Mouse (Mus musculus): ENCODE data around the gene Adad2. TPM values are rescaled to one million over a fixed set of nuclear protein-coding genes. Genes with fewer than 3 reads are reported as not detected.

Adad2 gene
- polyA plus RNA-seq, 1 experiment from 2014 or later, result 0.10 TPM

GRCm38 (mm10) chr8:119644429-119644960 is 31.9 kb downstream of the Adad2 start:
- H3K36me3 ChIP-seq, result no peaks in the 10 kb centered on the region
- WGBS, result 60% methylated on average over 17 of the region's 17 CpGs

GRCm38 (mm10) chr8:119644981-119645597 is 32.5 kb downstream of the Adad2 start:
- Histone ChIP-seq H3K4me3 (no peak overlapping the region), H3K4me1 (no peaks in the 10 kb centered on the region), H3K9me3 (no peaks in the 10 kb centered on the region), H3K27me3 (no peaks in the 10 kb centered on the region), H3K27ac (no peak overlapping the region), H3K4me2 (replicated peaks) (no peak overlapping the region), H3K9ac (no peak overlapping the region), H3K36me3 (no peaks in the 10 kb centered on the region)
- no peak for ATAC-seq (ENCODE audit: insufficient number of reproducible peaks, insufficient read depth, low FRiP score, low TSS enrichment)
- WGBS, result 61% methylated on average over 18 of the region's 18 CpGs

More at GRCm38 (mm10) chr8:119644429-119644960, 31.9 kb downstream of the Adad2 start:
- no peak overlapping the region for H3K4me2 ChIP-seq (replicated peaks)
- H3K9me3 ChIP-seq, result no peaks in the 10 kb centered on the region
- H3K27me3 ChIP-seq, result no peaks in the 10 kb centered on the region
- no peak overlapping the region for H3K27ac ChIP-seq
- H3K4me1 ChIP-seq, result no peaks in the 10 kb centered on the region
- no peak for ATAC-seq (ENCODE audit: insufficient number of reproducible peaks, insufficient read depth, low FRiP score, low TSS enrichment)
- no peak overlapping the region for H3K4me3 ChIP-seq
- no peak overlapping the region for H3K9ac ChIP-seq

- Histone ChIP-seq H3K9me3 (no peaks in the 10 kb centered on the region), H3K27ac (no peak overlapping the region), H3K9ac (no peak overlapping the region), H3K36me3 (no peaks in the 10 kb centered on the region), H3K4me1 (0 out of 2 replicates have a peak, but pooled peaks cover under 1% of the 10 kb centered on the region), H3K4me2 (replicated peaks) (no peak overlapping the region), H3K4me3 (no peak overlapping the region), H3K27me3 (no peaks in the 10 kb centered on the region)
- ATAC-seq (ENCODE audit: insufficient number of reproducible peaks, insufficient read depth, low FRiP score, low TSS enrichment), result no peak
- WGBS, result 75% methylated on average over 3 of the region's 3 CpGs
Measured at GRCm38 (mm10) chr8:119646197-119646596, 33.6 kb downstream of the Adad2 start.

GRCm38 (mm10) chr8:119646846-119647245 is 34.3 kb downstream of the Adad2 start:
- Histone ChIP-seq H3K4me1 (0 out of 2 replicates have a peak, but pooled peaks cover 4% of the 10 kb centered on the region), H3K9ac (no peak overlapping the region), H3K27me3 (no peaks in the 10 kb centered on the region), H3K4me3 (no peak overlapping the region), H3K27ac (no peak overlapping the region), H3K36me3 (no peaks in the 10 kb centered on the region), H3K4me2 (replicated peaks) (no peak overlapping the region), H3K9me3 (no peaks in the 10 kb centered on the region)
- ATAC-seq (ENCODE audit: insufficient number of reproducible peaks, insufficient read depth, low FRiP score, low TSS enrichment), result no peak
- 85% methylated on average over 7 of the region's 7 CpGs for WGBS

- H3K27ac ChIP-seq, result no peak overlapping the region
- H3K9me3 ChIP-seq, result no peaks in the 10 kb centered on the region
- WGBS, result 13% methylated on average over 2 of the region's 2 CpGs
- peak; percentile 59; the same call in 1 of the 2 replicates for ATAC-seq (ENCODE audit: insufficient number of reproducible peaks, insufficient read depth, low FRiP score, low TSS enrichment)
- no peak overlapping the region for H3K4me3 ChIP-seq
- no peaks in the 10 kb centered on the region for H3K36me3 ChIP-seq
- H3K27me3 ChIP-seq, result no peaks in the 10 kb centered on the region
- H3K4me2 ChIP-seq (replicated peaks), result no peak overlapping the region
- 0 out of 2 replicates have a peak, but pooled peaks cover 4% of the 10 kb centered on the region for H3K4me1 ChIP-seq
- H3K9ac ChIP-seq, result no peak overlapping the region
Measured at GRCm38 (mm10) chr8:119651324-119651723, 38.8 kb downstream of the Adad2 start.

- Histone ChIP-seq H3K9ac (no peak overlapping the region), H3K4me2 (replicated peaks) (no peak overlapping the region), H3K27ac (no peak overlapping the region), H3K36me3 (no peaks in the 10 kb centered on the region), H3K9me3 (no peaks in the 10 kb centered on the region), H3K4me1 (peaks cover 10% of the 10 kb centered on the region; the same call in 1 of the 2 replicates), H3K27me3 (no peaks in the 10 kb centered on the region), H3K4me3 (no peak overlapping the region)
- ATAC-seq (ENCODE audit: insufficient number of reproducible peaks, insufficient read depth, low FRiP score, low TSS enrichment), result no peak
- WGBS, result 38% methylated on average over 5 of the region's 5 CpGs
Measured at GRCm38 (mm10) chr8:119656709-119657464, 44.3 kb downstream of the Adad2 start.

GRCm38 (mm10) chr8:119661081-119661480 is 48.5 kb downstream of the Adad2 start:
- no peaks in the 10 kb centered on the region for H3K9me3 ChIP-seq
- no peaks in the 10 kb centered on the region for H3K36me3 ChIP-seq
- no peak overlapping the region for H3K27ac ChIP-seq
- no peak overlapping the region for H3K9ac ChIP-seq
- no peak overlapping the region for H3K4me3 ChIP-seq
- peaks cover 10% of the 10 kb centered on the region; the same call in 1 of the 2 replicates for H3K4me1 ChIP-seq
- no peak overlapping the region; the same call in 1 of the 2 replicates for H3K4me2 ChIP-seq (replicated peaks)
- 4% methylated on average over 9 of the region's 9 CpGs for WGBS
- no peak for ATAC-seq (ENCODE audit: insufficient number of reproducible peaks, insufficient read depth, low FRiP score, low TSS enrichment)
- H3K27me3 ChIP-seq, result peaks cover 4% of the 10 kb centered on the region

- H3K9me3 ChIP-seq, result no peaks in the 10 kb centered on the region
- peaks cover 9% of the 10 kb centered on the region for H3K27me3 ChIP-seq
- H3K36me3 ChIP-seq, result no peaks in the 10 kb centered on the region
- no peak overlapping the region for H3K4me2 ChIP-seq (replicated peaks)
- H3K27ac ChIP-seq, result no peak overlapping the region
- no peak overlapping the region for H3K4me3 ChIP-seq
- H3K4me1 ChIP-seq, result peaks cover 10% of the 10 kb centered on the region; the same call in 1 of the 2 replicates
- H3K9ac ChIP-seq, result no peak overlapping the region
- ATAC-seq (ENCODE audit: insufficient number of reproducible peaks, insufficient read depth, low FRiP score, low TSS enrichment), result no peak
- WGBS, result 82% methylated on average over 6 of the region's 6 CpGs
Measured at GRCm38 (mm10) chr8:119661892-119662291, 49.3 kb downstream of the Adad2 start.

GRCm38 (mm10) chr8:119663440-119663839 is 50.9 kb downstream of the Adad2 start:
- Histone ChIP-seq H3K27me3 (peaks cover 9% of the 10 kb centered on the region), H3K4me3 (no peak overlapping the region), H3K9me3 (no peaks in the 10 kb centered on the region), H3K9ac (no peak overlapping the region), H3K27ac (no peak overlapping the region), H3K4me1 (peaks cover 10% of the 10 kb centered on the region; the same call in 1 of the 2 replicates), H3K4me2 (replicated peaks) (no peak overlapping the region), H3K36me3 (no peaks in the 10 kb centered on the region)
- no peak for ATAC-seq (ENCODE audit: insufficient number of reproducible peaks, insufficient read depth, low FRiP score, low TSS enrichment)
- WGBS, result 51% methylated on average over 11 of the region's 11 CpGs

GRCm38 (mm10) chr8:119665270-119665669 is 52.7 kb downstream of the Adad2 start:
- no peak overlapping the region for H3K9ac ChIP-seq
- no peak overlapping the region for H3K4me3 ChIP-seq
- no peak for ATAC-seq (ENCODE audit: insufficient number of reproducible peaks, insufficient read depth, low FRiP score, low TSS enrichment)
- H3K36me3 ChIP-seq, result no peaks in the 10 kb centered on the region
- WGBS, result 80% methylated on average over 6 of the region's 6 CpGs
- H3K4me1 ChIP-seq, result peaks cover 7% of the 10 kb centered on the region; the same call in 1 of the 2 replicates
- no peaks in the 10 kb centered on the region for H3K9me3 ChIP-seq
- H3K27ac ChIP-seq, result no peak overlapping the region
- peaks cover 9% of the 10 kb centered on the region for H3K27me3 ChIP-seq
- no peak overlapping the region for H3K4me2 ChIP-seq (replicated peaks)
